Mouse (Mus musculus) cerebellum, adult 11 months (tissue): Measurements from ENCODE around the gene Btbd16.

Experiments
- DNase-seq: peaks from one replicate; pipeline ENCODE4 v3.0.0; 2022

The Btbd16 gene

DNA sequence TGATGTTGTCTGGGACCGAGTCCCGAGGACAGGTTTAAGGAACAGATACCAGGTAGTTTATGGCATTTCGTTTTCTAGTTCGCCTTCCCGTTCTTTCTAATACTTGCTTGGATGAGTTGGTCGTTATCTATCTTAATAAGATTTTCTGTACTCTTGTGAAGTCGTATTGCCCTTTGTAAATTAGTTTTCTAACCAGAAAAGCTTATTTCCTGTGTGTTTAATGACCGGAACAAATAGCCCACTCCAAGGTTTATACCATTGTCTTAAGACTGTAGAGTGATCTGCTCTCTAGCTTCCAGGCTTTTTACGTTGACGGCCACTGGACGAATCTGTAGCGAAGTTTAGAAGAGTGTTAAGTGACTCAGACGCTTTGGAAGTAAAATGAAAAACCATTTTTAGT, 92.8 kb downstream of the Btbd16 start:
- no peak for DNase-seq

DNA sequence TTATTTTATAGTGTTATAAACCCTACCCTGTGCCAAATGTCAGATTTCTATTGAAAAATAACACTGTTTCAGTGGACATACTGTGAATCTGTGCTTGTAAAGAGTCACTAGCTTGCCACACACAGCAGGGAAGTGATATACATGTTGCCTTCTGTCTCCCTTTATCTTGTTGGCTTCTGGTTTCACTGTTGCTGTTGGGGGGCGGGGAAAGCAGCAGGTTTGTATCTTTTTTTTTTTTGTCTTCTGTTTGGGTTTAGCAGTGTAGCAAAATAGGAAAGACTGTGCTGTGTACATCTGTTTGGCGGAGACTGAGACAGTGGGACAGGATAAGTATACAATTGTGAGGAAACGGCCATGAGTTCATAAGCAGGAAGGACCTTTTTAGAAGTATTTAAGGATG, 93.4 kb downstream of the Btbd16 start:
- DNase-seq: no peak
